Mouse (Mus musculus) left cerebral cortex, postnatal 4 days (tissue): ENCODE results near the gene Lrrk1. TPM values are rescaled to one million over a fixed set of nuclear protein-coding genes. Genes with fewer than 3 reads are reported as not detected.
A peak's percentile ranks its signal among the peaks of the same experiment; 100 is the strongest.

ENCODE experiments used
- DNase-seq: peaks from one replicate; pipeline ENCODE4 v3.0.0-alpha.2; 2022
- intact Hi-C: fragments of 180-260 bp; cut with DNase I; formaldehyde crosslinking; loops from one replicate; pipeline ENCODE4 v1.15.1; 2025
- total RNA-seq, 2 experiments: library from RNA; stranded (reverse); gene quantifications; 2 replicates each; pipeline ENCODE4 v1.2.3; 2021

The Lrrk1 gene
- total RNA-seq, 2 experiments from 2014 or later, result 4.5 to 6.9 TPM

DNA sequence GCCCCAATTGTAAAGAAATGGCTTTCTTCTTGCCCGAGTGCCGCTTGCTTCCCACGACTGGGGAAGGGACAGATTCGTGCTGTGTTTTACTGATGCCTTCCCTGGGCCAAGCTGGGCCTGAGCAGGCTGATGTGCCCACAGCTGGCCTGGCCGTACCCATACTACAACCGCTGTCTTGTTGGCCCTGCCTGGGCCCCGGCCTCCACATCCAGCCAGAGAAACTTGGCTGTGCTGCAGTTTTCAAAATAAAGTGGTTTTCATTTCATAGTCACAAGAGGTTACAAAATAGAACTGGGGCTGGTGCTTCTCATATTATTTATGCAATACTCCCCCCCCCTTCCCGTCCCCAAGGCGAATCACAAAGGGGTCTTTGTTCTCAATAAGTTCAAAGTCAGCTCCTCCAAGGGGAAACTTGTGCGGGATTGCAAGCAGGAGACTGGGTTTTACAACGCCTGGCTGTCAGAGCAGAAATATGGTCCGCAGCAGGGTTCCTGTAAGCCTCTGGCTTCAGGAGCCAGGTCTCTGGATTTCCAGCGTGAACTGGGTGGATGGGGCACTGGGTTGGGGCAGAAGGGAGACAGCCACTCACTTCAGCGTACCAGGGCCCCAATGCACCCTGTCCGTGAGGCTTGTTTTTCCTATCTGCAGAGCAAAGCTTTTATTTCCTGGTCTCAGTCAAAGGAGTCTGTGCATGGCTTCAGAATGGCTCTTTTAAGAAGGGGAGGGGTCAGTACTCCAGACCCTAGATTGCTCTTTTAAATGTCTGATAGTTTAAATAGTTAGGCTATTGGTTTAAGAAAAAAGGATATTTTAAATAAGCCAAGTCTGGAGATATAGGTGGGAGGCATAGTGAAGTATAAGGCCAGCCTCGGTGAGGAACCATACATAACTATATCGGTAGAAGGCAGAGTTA is 157.3 kb downstream of the Lrrk1 start:
- DNase-seq, result peak; percentile 48
- intact Hi-C loops, result no loop called here

DNA sequence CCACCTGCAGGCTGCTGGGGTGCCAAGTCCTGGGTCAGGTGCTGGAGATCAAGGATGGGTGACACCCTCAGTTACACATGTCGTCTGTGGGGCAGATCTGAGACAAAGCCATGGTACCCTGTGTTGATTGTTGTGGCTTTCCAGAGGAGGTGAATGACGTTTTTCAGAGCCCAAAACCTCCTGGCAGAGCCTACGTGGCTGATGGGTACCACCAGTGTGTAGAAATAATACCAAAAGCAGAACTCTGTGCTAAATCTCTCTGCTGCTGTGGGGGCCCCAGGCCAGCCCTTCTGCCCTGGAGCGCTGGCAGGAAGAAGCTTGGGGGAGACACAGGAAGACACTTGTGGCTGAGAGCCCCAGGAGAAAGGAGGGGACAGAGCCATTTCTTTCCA is 157.9 kb downstream of the Lrrk1 start:
- intact Hi-C loops, result no loop called here
- no peak for DNase-seq

DNA sequence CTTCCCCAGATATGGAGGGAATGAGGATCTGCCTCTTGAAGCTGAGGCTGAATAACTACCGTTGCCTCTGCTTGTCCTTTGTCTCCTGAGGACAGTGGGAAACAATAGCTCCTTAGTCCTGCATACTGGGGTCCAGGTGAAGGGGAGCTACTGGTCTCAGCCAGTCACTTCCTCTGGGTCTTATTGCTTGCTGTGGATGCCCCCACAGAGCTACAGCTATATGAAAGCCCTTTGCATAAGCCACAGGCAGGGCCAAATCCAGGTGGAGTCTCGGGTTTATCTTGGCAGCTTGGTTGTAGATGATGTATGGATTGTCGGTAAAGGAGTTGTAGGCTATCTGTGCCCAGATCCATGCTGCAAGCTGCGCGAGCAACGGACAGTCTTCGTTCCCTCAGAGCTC is 158.7 kb downstream of the Lrrk1 start:
- DNase-seq, result no peak
- intact Hi-C loops, result no loop called here

DNA sequence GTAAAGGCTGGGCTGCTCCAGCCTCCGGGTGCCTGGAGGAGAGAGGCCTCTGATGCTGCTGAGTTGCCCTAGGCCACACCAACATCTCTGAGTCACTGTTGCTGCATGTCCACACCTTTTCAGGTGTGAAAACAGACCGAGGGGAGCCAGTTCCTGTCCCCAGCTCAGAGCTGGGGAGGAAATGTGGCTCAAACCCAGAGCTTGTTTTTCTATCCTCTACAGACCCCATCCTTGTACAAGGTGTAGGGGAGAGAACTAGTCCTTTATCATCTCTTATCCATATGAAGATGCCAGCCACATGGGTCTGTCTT is 159.6 kb downstream of the Lrrk1 start:
- intact Hi-C loops, result no loop called here
- no peak for DNase-seq

DNA sequence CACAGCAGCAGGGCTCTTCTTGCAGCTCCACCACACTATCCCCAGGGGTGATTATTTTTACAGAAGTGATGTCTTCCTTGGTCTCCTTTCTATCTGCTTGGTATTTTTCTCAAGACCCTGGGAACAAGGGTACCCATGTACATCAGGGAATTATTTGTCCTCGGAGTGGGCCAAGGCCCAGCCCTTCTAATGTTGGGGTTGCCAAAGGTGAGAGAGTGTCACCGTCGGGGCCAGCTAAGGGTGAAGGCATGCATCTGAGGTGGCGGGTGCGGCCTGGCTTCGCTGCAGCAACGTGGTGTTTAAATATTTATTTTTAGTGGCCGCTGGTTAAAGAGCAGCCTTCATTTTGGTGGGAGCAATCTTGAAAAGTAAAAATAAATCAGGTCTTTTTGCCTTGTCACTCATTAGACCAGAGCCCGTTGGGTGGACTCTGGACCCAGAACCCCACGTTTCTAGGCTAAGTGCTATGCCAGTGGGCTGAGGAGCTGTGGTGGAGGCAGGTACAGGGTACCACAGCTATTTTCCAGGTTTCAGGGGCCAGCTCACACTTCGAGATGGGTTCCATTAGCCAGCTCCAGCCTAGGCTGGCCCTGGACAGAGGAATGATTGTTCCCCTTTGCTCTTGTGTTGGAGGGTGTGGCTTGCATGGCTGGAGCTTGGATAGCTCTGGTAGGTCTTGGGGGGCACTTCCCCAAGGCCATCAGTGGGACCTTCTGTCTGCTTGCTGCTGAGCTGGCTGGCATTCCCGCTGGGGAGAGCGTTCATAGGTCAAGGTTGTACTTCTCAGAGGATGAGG is 160.1 kb downstream of the Lrrk1 start:
- no peak for DNase-seq
- intact Hi-C loops, result no loop called here

DNA sequence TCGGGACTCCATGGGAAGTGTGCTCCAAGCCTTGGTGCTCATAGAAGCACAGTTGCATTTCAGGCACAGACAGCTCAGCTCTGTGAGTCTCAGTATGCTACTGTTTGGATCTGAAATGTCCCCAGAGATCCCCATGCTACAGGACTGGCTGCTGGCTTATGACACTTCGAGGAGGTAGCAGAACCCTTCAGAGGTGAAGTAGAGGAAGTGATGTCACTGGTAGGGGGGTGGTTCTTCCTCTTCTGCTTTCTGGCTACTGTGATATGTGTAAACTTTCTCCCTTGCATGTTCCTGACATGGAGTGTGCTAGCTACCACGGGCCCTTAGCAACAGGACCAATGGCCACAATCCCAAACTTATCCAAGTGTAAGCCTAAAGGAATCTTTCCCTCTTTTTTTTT is 162.3 kb downstream of the Lrrk1 start:
- no peak for DNase-seq
- intact Hi-C loops, result no loop called here

DNA sequence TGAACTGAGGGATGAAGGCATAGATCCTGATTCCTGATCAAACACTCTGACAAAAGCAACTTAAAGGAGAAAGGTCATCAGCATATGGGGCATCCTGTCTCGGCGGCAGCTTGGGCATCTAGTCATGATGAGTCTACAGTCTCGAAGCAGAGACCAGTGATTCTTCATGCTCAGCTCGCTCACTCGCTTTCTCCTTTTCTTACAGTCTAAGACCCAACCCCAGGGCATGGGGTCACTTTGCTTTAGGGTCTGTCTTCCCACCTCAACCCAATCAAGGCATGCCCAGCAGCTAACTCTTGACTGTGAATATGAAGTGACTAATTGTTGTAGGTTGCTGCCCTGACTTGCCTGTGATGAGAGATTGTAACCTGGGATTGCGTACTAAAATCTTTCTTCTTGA is 163.6 kb downstream of the Lrrk1 start:
- no peak for DNase-seq
- intact Hi-C loops, result no loop called here

DNA sequence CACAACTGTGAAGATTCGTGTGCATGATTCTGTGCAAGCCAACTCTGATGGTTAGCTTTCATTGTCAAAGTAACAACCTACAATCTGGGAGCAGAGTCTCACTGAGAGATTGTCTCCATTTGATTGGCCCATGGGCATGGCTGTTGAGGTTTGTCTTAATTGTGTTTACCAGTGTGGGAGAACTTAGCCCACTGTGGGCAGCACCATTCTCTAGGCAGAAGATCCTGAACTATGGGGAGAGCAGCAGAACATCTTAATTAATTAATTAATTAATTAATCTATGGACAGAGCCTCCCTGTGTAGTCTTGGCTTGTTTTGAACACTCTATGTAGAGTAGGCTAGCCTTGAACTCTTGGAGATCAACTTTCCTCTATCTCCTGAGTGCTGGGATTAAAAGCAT is 164.4 kb downstream of the Lrrk1 start:
- intact Hi-C loops, result no loop called here
- no peak for DNase-seq

DNA sequence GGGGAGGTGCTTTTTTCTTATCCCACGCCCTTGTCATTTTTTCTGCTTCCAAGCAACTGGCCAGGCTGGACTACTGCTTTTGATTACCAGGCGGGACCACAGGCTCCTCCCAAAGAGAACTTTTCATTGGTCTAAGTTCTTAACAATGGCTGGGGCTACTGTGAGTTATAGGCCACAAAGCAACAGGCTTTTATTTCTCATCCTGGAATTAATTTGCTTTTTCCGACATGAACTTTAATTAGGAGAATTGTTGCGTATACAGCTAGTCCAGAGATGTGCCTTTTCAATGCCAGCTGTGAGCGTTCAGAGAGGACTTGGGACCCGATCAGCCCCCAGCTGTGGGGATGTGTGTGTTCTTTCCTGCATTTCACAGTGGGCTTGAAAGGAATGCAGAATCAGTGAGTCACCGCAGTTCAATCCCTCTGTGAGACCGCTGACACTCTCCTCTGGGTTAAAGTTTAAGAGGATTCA is 165.5 kb downstream of the Lrrk1 start:
- intact Hi-C loops, result no loop called here

DNA sequence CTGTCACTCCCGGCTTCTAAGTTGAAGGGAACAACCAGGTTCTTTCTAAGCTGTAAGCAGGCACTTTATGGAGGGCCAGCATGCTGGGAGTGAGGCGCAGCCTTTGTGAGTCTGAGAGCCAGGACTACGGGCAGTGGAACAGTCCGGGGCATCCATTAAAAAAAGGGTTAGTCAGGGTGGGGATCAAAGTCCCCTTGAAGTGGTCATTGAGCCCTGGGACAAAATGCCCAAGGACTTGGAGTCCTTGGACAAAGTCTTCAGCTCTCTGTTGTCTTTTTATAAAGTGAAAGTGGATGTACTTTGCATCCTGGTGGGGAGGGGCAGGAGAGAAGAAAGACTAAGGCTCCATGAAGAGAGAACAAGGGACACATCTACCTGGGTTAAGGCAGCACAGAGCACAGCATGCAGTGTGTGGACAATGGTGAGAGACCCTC is 168.3 kb downstream of the Lrrk1 start:
- intact Hi-C loops, result no loop called here
- DNase-seq, result no peak

More for the DNA sequence above, 165.5 kb downstream of the Lrrk1 start:
- DNase-seq, result no peak

DNA sequence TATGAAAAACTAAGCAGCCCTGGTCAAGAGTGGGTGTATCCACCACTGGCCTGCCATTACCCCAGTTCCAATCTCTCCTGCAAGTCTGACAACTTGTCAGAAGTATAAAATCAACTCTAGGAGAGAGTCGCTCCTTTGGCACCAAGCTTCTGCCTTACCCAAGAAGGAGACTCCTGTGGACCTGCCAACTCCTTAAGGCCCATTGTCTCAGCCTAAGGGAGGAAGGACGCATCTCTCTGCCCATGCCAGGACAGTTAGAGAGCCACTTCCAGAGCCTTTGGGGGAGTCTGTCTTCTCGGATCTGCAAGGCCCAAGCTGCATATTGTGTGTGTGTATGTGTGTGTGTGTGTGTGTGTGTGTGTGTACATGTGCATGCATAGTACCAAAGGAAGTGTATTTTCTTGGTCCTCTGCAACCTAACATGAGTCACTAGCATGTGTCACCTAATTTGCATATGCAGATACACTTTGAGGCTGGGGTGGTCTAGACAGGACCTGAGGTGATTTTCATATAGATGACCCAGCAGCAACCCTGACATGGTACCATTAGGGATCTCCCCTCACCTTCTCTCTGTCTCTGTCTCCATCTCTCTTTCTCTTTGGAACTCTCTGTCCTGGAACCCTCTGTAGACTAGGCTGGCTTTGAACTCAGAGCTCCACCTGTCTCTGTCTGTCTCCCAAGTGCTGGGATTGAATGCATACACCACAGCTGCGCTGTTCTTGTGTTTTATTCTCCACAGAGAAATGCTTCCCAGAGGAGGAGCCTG is 168.9 kb downstream of the Lrrk1 start:
- no peak for DNase-seq
- intact Hi-C loops, result no loop called here

DNA sequence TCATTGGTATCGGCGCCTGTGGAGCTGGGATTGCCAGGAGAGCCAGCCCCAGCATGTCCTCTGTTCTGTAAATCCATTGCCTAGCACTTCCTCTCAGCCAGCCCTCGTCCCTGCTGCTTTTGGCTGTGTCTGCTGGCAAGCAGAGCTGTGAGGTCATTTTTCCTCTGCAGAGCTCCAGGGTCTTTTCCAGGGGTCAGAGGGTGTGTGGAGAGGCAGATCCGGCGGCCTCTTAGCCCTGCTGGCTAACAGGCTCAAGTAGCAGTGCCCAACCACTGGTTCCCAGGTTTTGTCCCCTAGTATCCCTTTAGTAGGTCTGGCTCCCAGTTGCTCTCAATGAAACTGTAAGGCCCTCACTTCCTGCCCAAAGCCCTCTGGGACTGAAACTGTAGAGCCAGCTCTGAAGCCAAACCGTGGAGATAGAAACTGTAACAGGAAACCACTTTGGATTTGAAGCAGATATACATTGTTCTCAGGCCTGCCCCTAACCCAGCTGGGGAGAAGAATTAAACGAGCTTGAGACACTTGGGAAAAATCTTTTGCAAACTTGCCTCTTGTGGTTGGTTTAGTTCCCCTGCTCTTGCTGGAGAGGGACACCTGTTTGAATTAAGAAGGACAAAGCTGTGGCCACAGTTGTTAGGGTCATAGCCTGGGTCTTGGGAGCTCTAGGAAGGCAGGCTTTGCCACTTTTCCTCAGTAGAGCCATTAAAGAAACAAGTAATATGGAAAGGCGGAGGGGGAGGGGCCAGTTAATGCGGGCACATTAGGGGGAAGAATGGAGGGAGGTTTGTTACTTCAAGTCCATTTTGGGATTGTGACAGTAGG is 169.7 kb downstream of the Lrrk1 start:
- DNase-seq, result peak; percentile 61
- intact Hi-C loops, result no loop called here

DNA sequence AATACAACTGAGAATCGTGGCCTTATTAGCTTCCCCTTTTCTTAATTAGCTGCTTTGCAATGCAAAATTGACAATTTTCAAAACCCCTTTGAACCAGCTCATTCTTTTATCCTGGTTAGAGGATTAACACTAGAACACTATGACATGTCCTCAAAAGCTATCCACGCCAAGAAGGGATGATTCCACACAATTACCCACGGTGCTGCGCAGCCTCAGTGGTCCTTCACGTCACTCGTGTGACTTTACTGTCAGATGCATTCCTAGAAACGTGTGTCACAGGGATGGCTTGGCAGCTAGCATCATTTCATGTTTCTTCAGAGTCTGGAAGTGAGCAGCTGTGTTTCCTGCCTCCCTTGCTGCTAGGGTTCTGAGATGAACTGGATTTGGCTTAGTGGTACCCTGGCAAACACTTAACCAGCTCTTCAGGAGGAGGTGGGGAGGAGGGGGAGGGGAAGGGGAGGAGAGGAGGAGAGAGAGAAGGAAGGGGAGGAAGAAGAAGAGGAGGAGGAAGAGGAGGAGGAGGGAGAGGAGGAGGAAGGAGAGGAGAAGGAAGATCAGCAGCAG is 170.5 kb downstream of the Lrrk1 start:
- intact Hi-C loops, result no loop called here
- DNase-seq, result no peak

DNA sequence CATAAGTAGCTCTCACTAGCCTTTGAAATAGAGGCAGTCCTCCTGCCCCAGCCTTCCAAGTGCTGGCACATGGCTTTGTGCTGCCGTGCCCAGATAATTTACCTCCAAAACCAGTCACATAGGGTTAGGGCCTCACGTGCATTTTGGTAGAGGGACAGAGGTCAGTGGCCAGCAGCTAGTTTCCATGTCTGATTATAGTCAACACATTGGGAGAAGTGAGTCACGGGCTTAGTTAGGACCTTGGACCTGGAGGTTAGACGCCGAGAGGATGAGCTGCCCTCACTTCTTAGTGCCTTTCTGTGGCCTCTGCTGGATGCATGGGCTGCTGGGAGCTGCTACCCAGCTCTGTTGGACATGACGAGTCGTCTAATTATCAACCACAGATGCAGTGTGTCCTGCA is 171.1 kb downstream of the Lrrk1 start:
- intact Hi-C loops, result no loop called here
- no peak for DNase-seq

DNA sequence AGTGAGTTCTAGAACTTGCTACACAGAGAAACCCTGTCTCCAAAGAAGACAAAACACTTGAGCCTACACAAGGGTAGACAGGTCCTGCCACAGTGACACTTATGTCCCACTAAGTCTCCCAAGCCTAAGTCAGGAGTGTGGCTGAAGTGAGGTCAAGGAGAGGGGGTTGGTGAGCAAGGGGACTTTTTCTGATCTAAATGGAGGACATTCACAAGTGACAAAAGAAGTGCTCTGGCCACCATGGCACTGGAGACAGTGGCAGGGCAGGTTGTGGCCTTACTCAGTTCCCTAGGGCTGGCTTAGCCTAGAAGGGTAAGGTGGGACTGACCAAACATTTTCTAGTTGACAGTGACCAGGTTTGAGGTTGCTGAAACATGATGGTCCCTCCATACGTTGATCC is 172.2 kb downstream of the Lrrk1 start:
- intact Hi-C loops, result no loop called here
- no peak for DNase-seq

DNA sequence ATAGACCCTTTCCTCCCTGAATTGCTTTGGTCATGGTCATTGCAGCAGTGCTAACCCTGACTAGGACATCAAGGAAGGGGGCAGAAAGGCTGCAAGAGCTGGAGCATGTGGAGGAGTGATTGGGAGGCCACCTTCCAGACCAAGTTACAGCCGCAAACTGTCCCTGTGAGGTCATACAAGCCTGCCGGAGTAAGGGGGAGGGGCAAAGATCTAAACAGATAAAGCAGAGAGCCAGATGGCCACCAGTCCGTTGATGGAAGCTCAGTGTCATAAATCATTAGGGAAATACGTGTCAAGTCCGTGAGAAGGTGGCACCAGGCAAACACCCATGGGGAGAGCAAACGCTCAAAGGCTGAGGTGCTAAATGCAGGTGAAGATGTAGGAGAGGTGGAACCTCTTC is 173.7 kb downstream of the Lrrk1 start:
- intact Hi-C loops, result no loop called here
- DNase-seq, result peak; percentile 32

DNA sequence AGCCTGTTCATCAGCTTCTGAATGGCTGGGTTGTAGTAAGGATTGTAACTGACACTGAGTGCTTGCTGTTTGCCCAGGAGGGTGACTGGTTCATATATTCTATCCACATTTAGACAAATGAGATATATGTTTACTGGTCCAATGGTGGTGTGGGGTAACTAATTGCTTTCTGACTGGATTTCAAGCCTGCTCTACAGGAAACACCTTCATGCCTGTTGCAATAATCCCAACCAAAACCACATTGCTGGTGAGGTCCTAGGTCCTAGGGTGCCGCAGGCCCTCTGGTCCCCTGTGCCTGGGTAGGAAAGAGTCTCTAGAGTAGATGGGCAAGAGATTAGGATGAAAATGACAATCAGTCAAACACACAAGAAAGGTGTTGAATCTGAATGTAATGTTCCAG is 175.3 kb downstream of the Lrrk1 start:
- DNase-seq, result no peak
- intact Hi-C loops, result no loop called here

DNA sequence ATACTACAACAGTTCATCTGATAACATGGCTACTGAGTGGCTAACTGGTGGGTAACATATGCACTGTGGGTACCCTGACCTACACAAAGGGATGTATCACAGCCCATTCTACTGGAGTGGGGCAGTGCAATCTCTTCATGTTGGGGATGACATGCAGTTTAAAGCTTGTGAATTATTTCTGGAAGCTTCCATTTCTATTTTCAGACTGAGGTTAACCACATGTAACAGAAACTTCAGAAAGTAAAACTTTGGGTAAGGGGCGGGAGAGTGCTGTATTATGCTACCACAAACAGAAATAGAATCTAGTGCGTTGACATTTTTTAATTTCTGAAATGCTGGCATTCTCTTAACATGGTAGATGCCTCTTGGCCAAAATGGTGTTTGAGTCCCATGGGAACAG is 178.2 kb downstream of the Lrrk1 start:
- intact Hi-C loops, result no loop called here
- no peak for DNase-seq

DNA sequence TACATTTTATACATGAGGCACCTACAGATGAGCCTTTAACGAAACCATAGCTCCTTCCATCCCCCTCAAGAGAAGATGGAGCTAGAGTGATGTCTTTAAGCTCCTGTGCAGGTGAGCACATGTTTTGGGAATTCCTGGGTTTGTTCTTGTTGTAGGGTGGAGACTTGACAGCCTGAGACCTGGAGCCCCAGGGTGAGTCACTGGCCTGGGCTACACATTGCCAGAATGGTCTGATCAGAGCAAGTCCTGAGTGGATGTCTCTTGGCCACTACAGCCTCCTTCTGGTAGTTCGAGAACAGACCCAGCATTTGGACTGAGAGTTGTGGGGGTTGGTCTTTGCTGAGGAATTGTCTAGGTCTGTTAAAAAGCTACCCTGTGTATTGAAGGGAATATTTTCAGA is 186.5 kb downstream of the Lrrk1 start:
- intact Hi-C loops, result no loop called here
- DNase-seq, result no peak

DNA sequence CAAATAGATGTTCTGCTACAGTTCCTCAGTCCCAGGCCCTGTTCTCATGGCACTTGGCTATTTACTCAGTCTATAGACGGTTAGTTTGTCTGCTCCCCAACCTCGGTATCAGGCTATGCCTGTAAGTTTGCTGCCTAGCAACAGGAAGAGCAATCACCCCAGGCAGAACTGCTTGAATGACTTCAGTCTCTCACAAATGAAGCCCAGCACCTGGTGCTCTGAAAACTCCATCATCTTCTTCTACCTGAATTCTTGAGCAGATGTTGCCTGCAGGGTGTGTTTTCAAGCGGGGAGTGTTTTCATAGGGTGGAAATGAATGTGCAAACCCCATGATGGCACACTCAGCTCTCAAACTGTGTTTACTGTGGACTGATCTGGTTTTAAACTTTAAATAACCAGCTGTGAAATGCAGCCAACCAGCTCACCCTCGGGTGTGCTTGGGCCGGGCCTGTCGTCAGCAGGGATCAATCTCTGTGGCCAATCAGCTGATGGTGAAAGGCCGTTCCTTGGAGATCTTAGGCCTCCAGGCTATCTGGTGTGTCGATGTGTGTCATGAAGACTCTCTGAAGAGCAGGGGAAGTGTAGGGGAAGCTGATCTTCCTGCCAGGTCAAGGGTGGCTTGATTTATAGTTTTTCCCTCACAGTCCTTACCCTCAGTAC is 187.2 kb downstream of the Lrrk1 start:
- intact Hi-C loops, result no loop called here
- DNase-seq, result no peak
